Mouse (Mus musculus) kidney, postnatal 14 days (tissue): ENCODE measurements around the gene Fgfr2.

Experiments used
- DNase-seq: peaks from one replicate; pipeline ENCODE4 v3.0.0; 2022; ENCODE audit warnings: mixed read lengths

The Fgfr2 gene

GRCm38 (mm10) chr7:130902929-130903328 is 2220.2 kb downstream of the Fgfr2 start:
- no peak for DNase-seq

GRCm38 (mm10) chr7:130900233-130900848 is 2222.8 kb downstream of the Fgfr2 start:
- DNase-seq, result no peak

GRCm38 (mm10) chr7:130898373-130898772 is 2224.8 kb downstream of the Fgfr2 start:
- DNase-seq, result peak; percentile 24

GRCm38 (mm10) chr7:130897201-130897600 is 2225.9 kb downstream of the Fgfr2 start:
- no peak for DNase-seq

- no peak for DNase-seq
Observed at GRCm38 (mm10) chr7:130896064-130896463, 2227.1 kb downstream of the Fgfr2 start.

GRCm38 (mm10) chr7:130895618-130895945 is 2227.6 kb downstream of the Fgfr2 start:
- DNase-seq, result no peak

GRCm38 (mm10) chr7:130894931-130895617 is 2228.1 kb downstream of the Fgfr2 start:
- DNase-seq, result peak; percentile 60

GRCm38 (mm10) chr7:130892973-130893372 is 2230.2 kb downstream of the Fgfr2 start:
- DNase-seq, result no peak

GRCm38 (mm10) chr7:130890871-130891270 is 2232.3 kb downstream of the Fgfr2 start:
- no peak for DNase-seq

GRCm38 (mm10) chr7:130887946-130888345 is 2235.2 kb downstream of the Fgfr2 start:
- DNase-seq, result no peak

- no peak for DNase-seq
Observed at GRCm38 (mm10) chr7:130886246-130886645, 2236.9 kb downstream of the Fgfr2 start.

GRCm38 (mm10) chr7:130884161-130884560 is 2239.0 kb downstream of the Fgfr2 start:
- DNase-seq, result no peak

GRCm38 (mm10) chr7:130867256-130867655 is 2255.9 kb downstream of the Fgfr2 start:
- DNase-seq, result peak; percentile 25

GRCm38 (mm10) chr7:130866640-130867039 is 2256.5 kb downstream of the Fgfr2 start:
- no peak for DNase-seq

- peak; percentile 99 for DNase-seq
Observed at GRCm38 (mm10) chr7:130865613-130866591, 2257.2 kb downstream of the Fgfr2 start, which contains the start of gene Plekha1. Gene Plekha1 (plus strand): TSS chr7:130865756.

GRCm38 (mm10) chr7:130864711-130865110 is 2258.4 kb downstream of the Fgfr2 start:
- DNase-seq, result no peak

GRCm38 (mm10) chr7:130862501-130862900 is 2260.6 kb downstream of the Fgfr2 start:
- peak; percentile 37 for DNase-seq

- DNase-seq, result peak; percentile 45
Observed at GRCm38 (mm10) chr7:130860721-130861142, 2262.4 kb downstream of the Fgfr2 start.

GRCm38 (mm10) chr7:130859926-130860325 is 2263.2 kb downstream of the Fgfr2 start:
- DNase-seq, result no peak

- DNase-seq, result no peak
Observed at GRCm38 (mm10) chr7:130857973-130858372, 2265.2 kb downstream of the Fgfr2 start.

GRCm38 (mm10) chr7:130855681-130856080 is 2267.5 kb downstream of the Fgfr2 start:
- peak; percentile 54 for DNase-seq

- no peak for DNase-seq
Observed at GRCm38 (mm10) chr7:130854684-130855292, 2268.4 kb downstream of the Fgfr2 start.
